9 mouse cellular contexts compared by ENCODE assay signal in genomic region chrX:161961176-161961575, GRCm38 (mm10).
DNase-seq lines count a peak whose midpoint lies in the region; ATAC-seq and TF ChIP-seq lines count a peak whose summit lies in the region.
"Had no signal": no experiment of that assay in that cellular context is flagged by ENCODE, and none has a peak within 500 bp of the region (broad histone marks: within the 10 kb centered on the region; RNA-seq: fewer than 3 reads in every experiment).

No protein-coding gene starts in this region.

- no peak overlapping the region for H3K9ac ChIP-seq in liver, adult 2 months (ENCODE audit: low read depth, low read length)
- no peak overlapping the region for H3K9ac ChIP-seq in liver, embryonic 12.5 days
- no peak overlapping the region for H3K9ac ChIP-seq in heart, embryonic 13.5 days
- no peak overlapping the region for H3K9ac ChIP-seq in limb, embryonic 14.5 days (ENCODE audit: low read depth, low read length, severe bottlenecking)

- H3K4me1 ChIP-seq in liver, adult 2 months (ENCODE audit: control insufficient read depth, insufficient read depth, low read length), result peaks cover 12% of the 10 kb centered on the region
- no peaks in the 10 kb centered on the region for H3K4me1 ChIP-seq in liver, embryonic 12.5 days
- H3K4me1 ChIP-seq in heart, embryonic 13.5 days, result peaks cover 7% of the 10 kb centered on the region
- 0 out of 2 replicates have a peak, but pooled peaks cover 4% of the 10 kb centered on the region for H3K4me1 ChIP-seq in limb, embryonic 14.5 days (ENCODE audit: control insufficient read depth, insufficient read depth, low read length)

- peak; percentile 93 for DNase-seq in liver, adult 2 months (ENCODE audit: extremely low read depth, low read depth, low spot score)
- peak; percentile 76 for DNase-seq in brain, embryonic 14.5 days (ENCODE audit: low read depth)
- peak; percentile 65 for DNase-seq in limb, embryonic 14.5 days (ENCODE audit: low spot score)
- no peak for DNase-seq in layer of hippocampus, postnatal 36 days
- DNase-seq in T-cell, adult 2 months (ENCODE audit: low spot score), result no peak

- no peaks in the 10 kb centered on the region for H3K27me3 ChIP-seq in liver, adult 2 months (ENCODE audit: control insufficient read depth, insufficient read depth, low read length)
- H3K27me3 ChIP-seq in liver, embryonic 12.5 days (replicated peaks), result peaks cover 7% of the 10 kb centered on the region; the same call in 1 of the 2 replicates
- peaks cover 22% of the 10 kb centered on the region for H3K27me3 ChIP-seq in heart, embryonic 13.5 days (replicated peaks)
- no peaks in the 10 kb centered on the region for H3K27me3 ChIP-seq in limb, embryonic 14.5 days (ENCODE audit: control insufficient read depth, insufficient read depth, low read length)

- no peak overlapping the region for H3K4me2 ChIP-seq in liver, embryonic 12.5 days
- peak overlapping the region; percentile 13; the same call in 1 of the 2 replicates for H3K4me2 ChIP-seq in heart, embryonic 13.5 days
- H3K4me2 ChIP-seq in limb, embryonic 14.5 days (replicated peaks; ENCODE audit: low read depth, low read length, severe bottlenecking), result no peak overlapping the region

- H3K27ac ChIP-seq in liver, adult 2 months (replicated peaks; ENCODE audit: insufficient read depth, low read depth, low read length), result peak overlapping the region; percentile 92
- no peak overlapping the region for H3K27ac ChIP-seq in liver, embryonic 12.5 days
- H3K27ac ChIP-seq in heart, embryonic 13.5 days (replicated peaks), result peak overlapping the region; percentile 54; the same call in 1 of the 2 replicates
- no peak overlapping the region for H3K27ac ChIP-seq in limb, embryonic 14.5 days (replicated peaks; ENCODE audit: low read depth, low read length)

- no peaks in the 10 kb centered on the region for H3K79me2 ChIP-seq in liver, adult 2 months (ENCODE audit: control insufficient read depth, insufficient read depth, low read length)

- no peaks in the 10 kb centered on the region for H3K36me3 ChIP-seq in liver, adult 2 months (ENCODE audit: control insufficient read depth, insufficient read depth, low read length)
- H3K36me3 ChIP-seq in liver, embryonic 12.5 days, result no peaks in the 10 kb centered on the region
- H3K36me3 ChIP-seq in heart, embryonic 13.5 days, result no peaks in the 10 kb centered on the region
- no peaks in the 10 kb centered on the region for H3K36me3 ChIP-seq in limb, embryonic 14.5 days (ENCODE audit: control insufficient read depth, insufficient read depth, low read length)

- peak overlapping the region; percentile 62 for H3K4me3 ChIP-seq in liver, adult 2 months (ENCODE audit: insufficient read depth, low read depth, low read length)
- H3K4me3 ChIP-seq in liver, embryonic 12.5 days, result no peak overlapping the region
- H3K4me3 ChIP-seq in heart, embryonic 13.5 days, result no peak overlapping the region
- no peak overlapping the region for H3K4me3 ChIP-seq in limb, embryonic 14.5 days (replicated peaks; ENCODE audit: low read length)
- H3K4me3 ChIP-seq: myocyte had no signal

- TF ChIP-seq CTCF in liver, adult 2 months (IDR thresholded peaks at IDR 0.05; ENCODE audit: low read depth, low read length), result no peak
- TF ChIP-seq CTCF in brain, embryonic 14.5 days (IDR thresholded peaks at IDR 0.05; ENCODE audit: borderline replicate concordance, extremely low read depth, insufficient read depth, insufficient read length), result no peak

- H3K9me3 ChIP-seq in liver, embryonic 12.5 days (replicated peaks), result no peaks in the 10 kb centered on the region
- H3K9me3 ChIP-seq in heart, embryonic 13.5 days, result no peaks in the 10 kb centered on the region
- H3K9me3 ChIP-seq in limb, embryonic 14.5 days (ENCODE audit: control insufficient read depth, low read length), result no peaks in the 10 kb centered on the region

- no peak for TF ChIP-seq POLR2A in liver, adult 2 months (IDR thresholded peaks at IDR 0.05; ENCODE audit: extremely low read depth, insufficient read depth, low read length)
- no peak for TF ChIP-seq POLR2A in brain, embryonic 14.5 days (IDR thresholded peaks at IDR 0.05; ENCODE audit: borderline replicate concordance, extremely low read depth, insufficient read depth, insufficient read length, poor library complexity, severe bottlenecking)
- TF ChIP-seq POLR2A in limb, embryonic 14.5 days (IDR thresholded peaks at IDR 0.05; ENCODE audit: borderline replicate concordance, extremely low read depth, insufficient read depth, insufficient read length), result no peak

- ATAC-seq in liver, embryonic 12.5 days, result no peak
- no peak; the same call in 1 of the 2 replicates for ATAC-seq in heart, embryonic 13.5 days (ENCODE audit: extremely low read depth, insufficient number of reproducible peaks, low FRiP score, low TSS enrichment)
- ATAC-seq in limb, embryonic 14.5 days (ENCODE audit: low FRiP score, low read depth), result no peak
- ATAC-seq in megakaryocyte-erythroid progenitor cell, adult 5-6 weeks (replicated peaks; ENCODE audit: low FRiP score, low TSS enrichment, poor library complexity, severe bottlenecking), result no peak

- 4% methylated on average over 4 of the region's 4 CpGs for WGBS in liver, adult 2 months
- WGBS in liver, embryonic 12.5 days (ENCODE audit: insufficient replicate concordance), result 52% methylated on average over 4 of the region's 4 CpGs
- 25% methylated on average over 4 of the region's 4 CpGs for WGBS in heart, embryonic 13.5 days
- 31% methylated on average over 4 of the region's 4 CpGs for WGBS in limb, embryonic 14.5 days

Comparison
In these comparisons a context has a peak if more than half of its experiments do, and no peak if none do; other contexts are left out.
1. H3K27ac ChIP-seq: peak in liver, adult 2 months (single experiment) and heart, embryonic 13.5 days (single experiment); none in liver, embryonic 12.5 days (single experiment) and limb, embryonic 14.5 days (single experiment).
2. DNase-seq: peak in liver, adult 2 months (single experiment), brain, embryonic 14.5 days (single experiment) and limb, embryonic 14.5 days (single experiment); none in layer of hippocampus, postnatal 36 days (0 of 2) and T-cell, adult 2 months (single experiment).